Mouse (Mus musculus) testis, adult 2 months (tissue): Measurements from ENCODE around the gene Vmn2r29.

ENCODE experiments used
- CTCF ChIP-seq: fragments of 200-500 bp; IDR thresholded peaks from 2 replicates; pipeline ENCODE4 v1.5.1; 2012; ENCODE audit warnings: low read depth, mild to moderate bottlenecking, inconsistent platforms, low read length, moderate library complexity; ENCODE audit not compliant: control insufficient read depth, insufficient read depth, insufficient replicate concordance
- POLR2A ChIP-seq: fragments of 200-500 bp; IDR thresholded peaks from 2 replicates; pipeline ENCODE4 v1.6.1; 2012; ENCODE audit warnings: low read depth, mild to moderate bottlenecking, inconsistent platforms, low read length, moderate library complexity; ENCODE audit not compliant: control insufficient read depth

GRCm38 (mm10) chr7:7185897-7186296 lies 61.2 kb downstream of the Vmn2r29 start:
- TF ChIP-seq CTCF (no peak), POLR2A (no peak)
